Mouse (Mus musculus) spleen, adult 2 months (tissue): ENCODE results near the gene Hspd1.

Experiments
- CTCF ChIP-seq: fragments of 200-500 bp; IDR thresholded peaks from 2 replicates; pipeline ENCODE4 v1.5.1; 2011; ENCODE audit warnings: mild to moderate bottlenecking, inconsistent platforms; ENCODE audit not compliant: insufficient read depth, insufficient read length, insufficient replicate concordance; ENCODE audit errors: extremely low read depth
- POLR2A ChIP-seq: fragments of 200-500 bp; IDR thresholded peaks from 2 replicates; pipeline ENCODE4 v1.6.1; 2011; ENCODE audit warnings: low read depth, low read length, inconsistent platforms

GRCm38 (mm10) chr1:55052355-55052953, 35.6 kb downstream of the Hspd1 start, which contains the start of gene Coq10b:
- TF ChIP-seq CTCF = no peak
- TF ChIP-seq POLR2A = peak; percentile 47
